Mouse (Mus musculus) adrenal gland, postnatal 10 days (tissue): ENCODE data around the gene Surf2. TPM values are rescaled to one million over a fixed set of nuclear protein-coding genes. Genes with fewer than 3 reads are reported as not detected.

Source experiments
- DNase-seq: peaks from one replicate; pipeline ENCODE4 v3.0.0; 2021; ENCODE audit warnings: mixed read lengths
- total RNA-seq, 2 experiments: library from RNA; stranded (reverse); gene quantifications; 2 replicates each; pipeline ENCODE4 v1.2.3; 2021

The Surf2 gene
- total RNA-seq, 2 experiments from 2014 or later = 27.1 to 29.8 TPM

GRCm38 (mm10) chr2:26914148-26914941, 1.8 kb upstream of the Surf2 start:
- no peak for DNase-seq

GRCm38 (mm10) chr2:26916738-26917137, 571 bp downstream of the Surf2 start:
- DNase-seq = no peak

GRCm38 (mm10) chr2:26919684-26920083, 3.5 kb downstream of the Surf2 start:
- DNase-seq = no peak

- DNase-seq = no peak
These were observed 4.2 kb downstream of the Surf2 start for GRCm38 (mm10) chr2:26920190-26920855.

- DNase-seq = peak; percentile 79
These were observed 5.6 kb downstream of the Surf2 start for GRCm38 (mm10) chr2:26921784-26922183.

- no peak for DNase-seq
These were observed 11.7 kb downstream of the Surf2 start for GRCm38 (mm10) chr2:26927745-26928476.

GRCm38 (mm10) chr2:26930390-26930789, 14.2 kb downstream of the Surf2 start:
- DNase-seq = peak; percentile 77

- DNase-seq = peak; percentile 58
These were observed 16.5 kb downstream of the Surf2 start for GRCm38 (mm10) chr2:26932473-26933303.

- peak; percentile 97 for DNase-seq
These were observed 17.3 kb downstream of the Surf2 start, which contains the start of the genes Surf4 and Stkld1 for GRCm38 (mm10) chr2:26933304-26934055. Gene Surf4, minus strand, starts transcription at chr2:26933928. Gene Stkld1, plus strand, starts transcription at chr2:26934047.

GRCm38 (mm10) chr2:26935286-26935685, 19.1 kb downstream of the Surf2 start:
- no peak for DNase-seq

GRCm38 (mm10) chr2:26936425-26936824, 20.3 kb downstream of the Surf2 start:
- no peak for DNase-seq

GRCm38 (mm10) chr2:26941539-26941938, 25.4 kb downstream of the Surf2 start:
- DNase-seq = no peak

GRCm38 (mm10) chr2:26943253-26943652, 27.1 kb downstream of the Surf2 start:
- DNase-seq = no peak

GRCm38 (mm10) chr2:26950411-26950810, 34.2 kb downstream of the Surf2 start:
- DNase-seq = no peak

- no peak for DNase-seq
These were observed 35.3 kb downstream of the Surf2 start for GRCm38 (mm10) chr2:26951346-26951905.

GRCm38 (mm10) chr2:26952193-26952592, 36.0 kb downstream of the Surf2 start:
- no peak for DNase-seq

GRCm38 (mm10) chr2:26952866-26953265, 36.7 kb downstream of the Surf2 start:
- no peak for DNase-seq

GRCm38 (mm10) chr2:26954735-26955395, 38.7 kb downstream of the Surf2 start:
- no peak for DNase-seq

GRCm38 (mm10) chr2:26956811-26957487, 40.8 kb downstream of the Surf2 start:
- DNase-seq = no peak

- DNase-seq = no peak
These were observed 41.3 kb downstream of the Surf2 start for GRCm38 (mm10) chr2:26957488-26957859.
